Mouse (Mus musculus): ENCODE measurements around the gene Kcnk13. TPM values are rescaled to one million over a fixed set of nuclear protein-coding genes. Genes with fewer than 3 reads are reported as not detected.

Gene Kcnk13
- total RNA-seq, 1 experiment = 0.49 TPM

- in situ Hi-C loops (cut with MboI; ENCODE audit: low sequenced_read_pairs in 2 of 2, unreplicated experiment in 2 of 2) = no loop called here
- Histone ChIP-seq H3K36me3 (ENCODE audit: control insufficient read depth, insufficient read depth, low read length, poor library complexity, severe bottlenecking) (no peaks in the 10 kb centered on the region), H3K9ac (ENCODE audit: insufficient read depth, low read depth, low read length, poor library complexity, severe bottlenecking) (no peak overlapping the region), H3K4me3 (ENCODE audit: insufficient read depth in 1 of 2, low read depth in 1 of 2, low read length in 2 of 2, poor library complexity in 1 of 2, severe bottlenecking in 1 of 2) (no peak overlapping the region), H3K27ac (ENCODE audit: insufficient read depth, low read depth, low read length, poor library complexity, severe bottlenecking) (no peak overlapping the region), H3K9me3 (ENCODE audit: control insufficient read depth, insufficient read depth, low read depth, low read length) (no peaks in the 10 kb centered on the region), H3K4me1 (ENCODE audit: control insufficient read depth in 2 of 2, insufficient read depth in 2 of 2, low read length in 2 of 2, poor library complexity in 1 of 2) (peaks cover 0 to 5% of the 10 kb centered on the region in 2 experiments; a peak in 1 of 4 replicates)
- TF ChIP-seq HCFC1 (IDR thresholded peaks at IDR 0.05; ENCODE audit: borderline replicate concordance, insufficient read depth, low read length) = no peak
- TF ChIP-seq ZC3H11A (IDR thresholded peaks at IDR 0.05; ENCODE audit: borderline replicate concordance, low read depth, low read length) = no peak
- TF ChIP-seq CHD2 (IDR thresholded peaks at IDR 0.05; ENCODE audit: low read depth, low read length) = no peak
- DNase-seq (ENCODE audit: low read depth, low spot score) = no peak
Measured at GRCm38 (mm10) chr12:99959930-99960329, 4.4 kb upstream of the Kcnk13 start.

DNA sequence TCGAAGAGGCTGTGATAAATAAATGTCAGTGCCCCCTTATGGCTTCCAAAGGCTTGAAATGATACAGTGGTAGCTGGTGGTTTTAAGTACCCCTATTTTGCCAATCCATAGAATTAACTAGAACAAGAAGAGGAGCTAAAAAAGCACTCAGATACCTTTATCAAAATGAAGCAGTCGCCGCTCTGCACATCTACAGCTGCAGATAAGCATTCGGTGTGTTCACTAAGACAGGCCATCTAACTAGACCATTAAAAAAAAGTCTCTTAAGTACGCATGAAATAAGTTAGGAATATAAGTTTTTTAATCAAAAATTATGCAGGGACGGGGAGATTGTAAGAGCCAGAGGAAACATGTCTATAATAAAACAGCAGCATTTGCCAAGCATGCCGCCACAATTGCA is 3.6 kb upstream of the Kcnk13 start:
- TF ChIP-seq MAFK (IDR thresholded peaks at IDR 0.05; ENCODE audit: insufficient read depth, low read depth, low read length) = no peak
- no peak for TF ChIP-seq ZNF384 (IDR thresholded peaks at IDR 0.05; ENCODE audit: low read depth, low read length)
- TF ChIP-seq ZC3H11A (IDR thresholded peaks at IDR 0.05; ENCODE audit: borderline replicate concordance, low read depth, low read length) = no peak
- no peak for TF ChIP-seq HCFC1 (IDR thresholded peaks at IDR 0.05; ENCODE audit: borderline replicate concordance, insufficient read depth, low read length)
- TF ChIP-seq CHD2 (IDR thresholded peaks at IDR 0.05; ENCODE audit: low read depth, low read length) = no peak
- Histone ChIP-seq H3K4me1 (ENCODE audit: control insufficient read depth in 2 of 2, insufficient read depth in 2 of 2, low read length in 2 of 2, poor library complexity in 1 of 2) (peaks cover 0 to 8% of the 10 kb centered on the region in 2 experiments; a peak in 1 of 4 replicates), H3K9ac (ENCODE audit: insufficient read depth, low read depth, low read length, poor library complexity, severe bottlenecking) (no peak overlapping the region), H3K9me3 (ENCODE audit: control insufficient read depth, insufficient read depth, low read depth, low read length) (no peaks in the 10 kb centered on the region), H3K4me3 (ENCODE audit: insufficient read depth in 1 of 2, low read depth in 1 of 2, low read length in 2 of 2, poor library complexity in 1 of 2, severe bottlenecking in 1 of 2) (no peak overlapping the region), H3K27ac (ENCODE audit: insufficient read depth, low read depth, low read length, poor library complexity, severe bottlenecking) (no peak overlapping the region), H3K36me3 (ENCODE audit: control insufficient read depth, insufficient read depth, low read length, poor library complexity, severe bottlenecking) (no peaks in the 10 kb centered on the region)
- in situ Hi-C loops (cut with MboI; ENCODE audit: low sequenced_read_pairs in 2 of 2, unreplicated experiment in 2 of 2) = no loop called here
- DNase-seq (ENCODE audit: low read depth, low spot score) = no peak

GRCm38 (mm10) chr12:99965203-99966115 is 1.2 kb downstream of the Kcnk13 start:
- H3K4me1 ChIP-seq (ENCODE audit: control insufficient read depth in 2 of 2, insufficient read depth in 2 of 2, low read length in 2 of 2, poor library complexity in 1 of 2) = peaks cover 0 to 8% of the 10 kb centered on the region in 2 experiments; a peak in 1 of 4 replicates
- in situ Hi-C loops (cut with MboI; ENCODE audit: low sequenced_read_pairs in 2 of 2, unreplicated experiment in 2 of 2) = no loop called here
- H3K27ac ChIP-seq (ENCODE audit: insufficient read depth, low read depth, low read length, poor library complexity, severe bottlenecking) = no peak overlapping the region
- no peaks in the 10 kb centered on the region for H3K9me3 ChIP-seq (ENCODE audit: control insufficient read depth, insufficient read depth, low read depth, low read length)
- H3K36me3 ChIP-seq (ENCODE audit: control insufficient read depth, insufficient read depth, low read length, poor library complexity, severe bottlenecking) = no peaks in the 10 kb centered on the region
- DNase-seq (ENCODE audit: low read depth, low spot score) = peak; percentile 37
- peak overlapping the region; percentile 29; the same call in 1 of the 2 replicates for H3K9ac ChIP-seq (ENCODE audit: insufficient read depth, low read depth, low read length, poor library complexity, severe bottlenecking)
- H3K4me3 ChIP-seq (ENCODE audit: insufficient read depth in 1 of 2, low read depth in 1 of 2, low read length in 2 of 2, poor library complexity in 1 of 2, severe bottlenecking in 1 of 2) = peak overlapping the region; percentile 52 to 56
- TF ChIP-seq MAFK (IDR thresholded peaks at IDR 0.05; ENCODE audit: insufficient read depth, low read depth, low read length) (no peak), CHD2 (IDR thresholded peaks at IDR 0.05; ENCODE audit: low read depth, low read length) (no peak), ZC3H11A (IDR thresholded peaks at IDR 0.05; ENCODE audit: borderline replicate concordance, low read depth, low read length) (no peak), ZNF384 (IDR thresholded peaks at IDR 0.05; ENCODE audit: low read depth, low read length) (no peak), HCFC1 (IDR thresholded peaks at IDR 0.05; ENCODE audit: borderline replicate concordance, insufficient read depth, low read length) (no peak)

GRCm38 (mm10) chr12:99966116-99966770 is 1.9 kb downstream of the Kcnk13 start:
- H3K36me3 ChIP-seq (ENCODE audit: control insufficient read depth, insufficient read depth, low read length, poor library complexity, severe bottlenecking) = no peaks in the 10 kb centered on the region
- TF ChIP-seq MAFK (IDR thresholded peaks at IDR 0.05; ENCODE audit: insufficient read depth, low read depth, low read length) = no peak
- TF ChIP-seq HCFC1 (IDR thresholded peaks at IDR 0.05; ENCODE audit: borderline replicate concordance, insufficient read depth, low read length) = no peak
- TF ChIP-seq CHD2 (IDR thresholded peaks at IDR 0.05; ENCODE audit: low read depth, low read length) = no peak
- TF ChIP-seq ZNF384 (IDR thresholded peaks at IDR 0.05; ENCODE audit: low read depth, low read length) = no peak
- no peak for TF ChIP-seq ZC3H11A (IDR thresholded peaks at IDR 0.05; ENCODE audit: borderline replicate concordance, low read depth, low read length)
- peak overlapping the region; percentile 52 to 56 for H3K4me3 ChIP-seq (ENCODE audit: insufficient read depth in 1 of 2, low read depth in 1 of 2, low read length in 2 of 2, poor library complexity in 1 of 2, severe bottlenecking in 1 of 2)
- no peak for DNase-seq (ENCODE audit: low read depth, low spot score)
- H3K9ac ChIP-seq (ENCODE audit: insufficient read depth, low read depth, low read length, poor library complexity, severe bottlenecking) = peak overlapping the region; percentile 29; the same call in 1 of the 2 replicates
- H3K4me1 ChIP-seq (ENCODE audit: control insufficient read depth in 2 of 2, insufficient read depth in 2 of 2, low read length in 2 of 2, poor library complexity in 1 of 2) = peaks cover 0 to 8% of the 10 kb centered on the region in 2 experiments; a peak in 1 of 4 replicates
- in situ Hi-C loops (cut with MboI; ENCODE audit: low sequenced_read_pairs in 2 of 2, unreplicated experiment in 2 of 2) = no loop called here
- H3K27ac ChIP-seq (ENCODE audit: insufficient read depth, low read depth, low read length, poor library complexity, severe bottlenecking) = no peak overlapping the region
- no peaks in the 10 kb centered on the region for H3K9me3 ChIP-seq (ENCODE audit: control insufficient read depth, insufficient read depth, low read depth, low read length)
